Mouse (Mus musculus) MEL (cell line): ENCODE data around the gene Padi1. TPM values are rescaled to one million over a fixed set of nuclear protein-coding genes. Genes with fewer than 3 reads are reported as not detected.
A peak's percentile ranks its signal among the peaks of the same experiment; 100 is the strongest.

Experiments
- DNase-seq: peaks from one replicate; pipeline ENCODE4 v3.0.0; 2011; ENCODE audit warnings: low read depth, low spot score
- H3K27ac ChIP-seq: 2 replicates; pipeline ENCODE4 v1.5.1; 2012; ENCODE audit warnings: low read depth, mild to moderate bottlenecking, control low read depth, low read length, moderate library complexity; ENCODE audit not compliant: control insufficient read depth
- H3K27me3 ChIP-seq, 2 experiments: fragments of 150-350 bp in 1 of 2; sonication (generic) in 1 of 2; 2 replicates each; pipeline ENCODE4 v1.6.1; 2012; ENCODE audit warnings: low read length in 2 of 2, mild to moderate bottlenecking in 2 of 2, improper control_type of control experiment in 1 of 2, moderate library complexity in 1 of 2; ENCODE audit not compliant: insufficient read depth in 2 of 2, control insufficient read depth in 1 of 2
- H3K36me3 ChIP-seq, 2 experiments: 2 replicates each; pipeline ENCODE4 v1.6.1; 2012 to 2014; ENCODE audit warnings: low read length in 2 of 2, improper control_type of control experiment in 1 of 2, inconsistent platforms in 1 of 2, mild to moderate bottlenecking in 1 of 2; ENCODE audit not compliant: insufficient read depth in 2 of 2, control insufficient read depth in 1 of 2
- H3K4me1 ChIP-seq, 2 experiments: fragments of 150-350 bp in 1 of 2; sonication (generic) in 1 of 2; 2 replicates each; pipeline ENCODE4 v1.6.1; 2012; ENCODE audit warnings: low read length in 2 of 2, improper control_type of control experiment in 1 of 2, mild to moderate bottlenecking in 1 of 2; ENCODE audit not compliant: insufficient read depth in 2 of 2, control insufficient read depth in 1 of 2
- H3K4me3 ChIP-seq, 2 experiments: fragments of 150-350 bp in 1 of 2; sonication (generic) in 1 of 2; 2 replicates each; pipeline ENCODE4 v1.5.1; 2012; ENCODE audit warnings: low read depth in 2 of 2, low read length in 2 of 2, mild to moderate bottlenecking in 2 of 2, moderate library complexity in 2 of 2, control low read depth in 1 of 2, improper control_type of control experiment in 1 of 2; ENCODE audit not compliant: control insufficient read depth in 1 of 2, insufficient read depth in 1 of 2
- H3K79me2 ChIP-seq: 2 replicates; pipeline ENCODE4 v1.6.1; 2012; ENCODE audit warnings: mild to moderate bottlenecking, low read length, moderate library complexity; ENCODE audit not compliant: control insufficient read depth, poor library complexity, insufficient read depth
- H3K9ac ChIP-seq: 2 replicates; pipeline ENCODE4 v1.6.1; 2012; ENCODE audit warnings: low read depth, mild to moderate bottlenecking, control low read depth, low read length, moderate library complexity; ENCODE audit not compliant: control insufficient read depth, poor library complexity, severe bottlenecking
- H3K9me3 ChIP-seq: fragments of 150-350 bp; sonication (generic); replicated peaks from 2 replicates; pipeline ENCODE4 v1.6.1; 2012; ENCODE audit warnings: mild to moderate bottlenecking, low read length, improper control_type of control experiment, moderate library complexity; ENCODE audit not compliant: insufficient read depth
- BHLHE40 ChIP-seq: IDR thresholded peaks from 2 replicates; pipeline ENCODE4 v1.6.1; 2012; ENCODE audit warnings: low read depth, mild to moderate bottlenecking, inconsistent platforms, low read length, improper control_type of control experiment, borderline replicate concordance
- CHD2 ChIP-seq: IDR thresholded peaks from 2 replicates; pipeline ENCODE4 v1.6.1; 2011; ENCODE audit warnings: low read length, improper control_type of control experiment
- CTCF ChIP-seq, 3 experiments: IDR thresholded peaks in 2 of 3; conservative IDR thresholded peaks in 1 of 3; 2 replicates each; pipeline ENCODE4 v1.5.1; 2011 to 2012; ENCODE audit warnings: low read length in 3 of 3, low read depth in 2 of 3, mild to moderate bottlenecking in 2 of 3, improper control_type of control experiment in 1 of 3, inconsistent platforms in 1 of 3, mixed read lengths in 1 of 3, moderate library complexity in 1 of 3; ENCODE audit not compliant: control insufficient read depth in 1 of 3, insufficient read depth in 1 of 3, poor library complexity in 1 of 3, severe bottlenecking in 1 of 3
- HCFC1 ChIP-seq: IDR thresholded peaks from 2 replicates; pipeline ENCODE4 v1.6.1; 2012; ENCODE audit warnings: low read depth, mild to moderate bottlenecking, inconsistent platforms, low read length, improper control_type of control experiment, moderate library complexity
- KAT2A ChIP-seq: conservative IDR thresholded peaks from 2 replicates; pipeline ENCODE4 v1.6.1; 2012; ENCODE audit warnings: low read depth, low read length, improper control_type of control experiment, inconsistent platforms
- MAFK ChIP-seq: IDR thresholded peaks from 2 replicates; pipeline ENCODE4 v1.6.1; 2011; ENCODE audit warnings: low read depth, mild to moderate bottlenecking, low read length, improper control_type of control experiment, borderline replicate concordance
- NELFE ChIP-seq: IDR thresholded peaks from 2 replicates; pipeline ENCODE4 v1.6.1; 2011; ENCODE audit warnings: low read depth, low read length, improper control_type of control experiment
- POLR2A ChIP-seq, 2 experiments: IDR thresholded peaks; 2 replicates each; pipeline ENCODE4 v1.6.1; 2011 to 2012; ENCODE audit warnings: low read length in 2 of 2, mild to moderate bottlenecking in 2 of 2, control low read depth in 1 of 2, improper control_type of control experiment in 1 of 2, low read depth in 1 of 2, moderate library complexity in 1 of 2; ENCODE audit not compliant: control insufficient read depth in 1 of 2, insufficient read depth in 1 of 2, poor library complexity in 1 of 2
- POLR2AphosphoS2 ChIP-seq: IDR thresholded peaks from 2 replicates; pipeline ENCODE4 v1.6.1; 2011; ENCODE audit warnings: low read length, improper control_type of control experiment
- POLR2AphosphoS5 ChIP-seq: IDR thresholded peaks from 2 replicates; pipeline ENCODE4 v1.6.1; 2012; ENCODE audit warnings: low read depth, borderline replicate concordance, mild to moderate bottlenecking, inconsistent platforms, low read length, moderate library complexity, mixed read lengths
- SIN3A ChIP-seq: IDR thresholded peaks from 2 replicates; pipeline ENCODE4 v1.6.1; 2012; ENCODE audit warnings: low read length, improper control_type of control experiment, inconsistent platforms
- ZC3H11A ChIP-seq: IDR thresholded peaks from 2 replicates; pipeline ENCODE4 v1.6.1; 2012; ENCODE audit warnings: low read depth, mild to moderate bottlenecking, inconsistent platforms, low read length, improper control_type of control experiment
- ZMIZ1 ChIP-seq: IDR thresholded peaks from 2 replicates; pipeline ENCODE4 v1.6.1; 2012; ENCODE audit warnings: low read depth, mild to moderate bottlenecking, inconsistent platforms, low read length, improper control_type of control experiment, moderate library complexity
- polyA plus RNA-seq, 2 experiments: library from polyadenylated mRNA; stranded (reverse) in 1 of 2; unstranded in 1 of 2; fragments of >175 nt in 1 of 2; fragments of >200 nt in 1 of 2; gene quantifications; 2 replicates each; pipeline versions ENCODE4 v1.2.1 to v1.2.4; 2012; ENCODE audit warnings: low replicate concordance in 2 of 2, low read depth in 1 of 2; ENCODE audit not compliant: insufficient read length in 2 of 2, insufficient read depth in 1 of 2, missing spikeins in 1 of 2
- total RNA-seq: library from RNA; depleted of rRNA; stranded (reverse); fragments of 300-350 nt; gene quantifications from 2 replicates; pipeline ENCODE4 v1.2.3, GENCODE M21; 2012

The Padi1 gene
- total and polyA plus RNA-seq, 3 experiments: 0.31 to 0.40 TPM; not detected in 1

GRCm38 (mm10) chr4:140793795-140794194, 51.8 kb downstream of the Padi1 start:
- no peak for DNase-seq
- peaks cover 0 to 5% of the 10 kb centered on the region in 2 experiments; a peak in 2 of 4 replicates for H3K36me3 ChIP-seq
- H3K9me3 ChIP-seq: no peaks in the 10 kb centered on the region
- H3K4me3 ChIP-seq: no peak overlapping the region
- no peak overlapping the region for H3K27ac ChIP-seq
- no peaks in the 10 kb centered on the region for H3K4me1 ChIP-seq
- no peaks in the 10 kb centered on the region for H3K79me2 ChIP-seq
- no peak overlapping the region for H3K9ac ChIP-seq
- no peak for TF ChIP-seq BHLHE40
- no peak for TF ChIP-seq POLR2AphosphoS5
- peak in 2 of 3 experiments; percentile 25 to 50; a peak in 3 of 6 replicates for TF ChIP-seq CTCF (IDR thresholded peaks at IDR 0.05 in 2 of 3, conservative IDR thresholded peaks at IDR 0.05 in 1 of 3; ENCODE audit: control insufficient read depth in 1 of 3, insufficient read depth in 1 of 3, low read depth in 2 of 3, low read length in 3 of 3, poor library complexity in 1 of 3, severe bottlenecking in 1 of 3)
- TF ChIP-seq ZC3H11A: no peak
- no peak for TF ChIP-seq MAFK
- no peak for TF ChIP-seq POLR2A (IDR thresholded peaks at IDR 0.05; ENCODE audit: control insufficient read depth in 1 of 2, insufficient read depth in 1 of 2, low read depth in 1 of 2, low read length in 2 of 2, poor library complexity in 1 of 2)
- no peaks in the 10 kb centered on the region for H3K27me3 ChIP-seq

GRCm38 (mm10) chr4:140792584-140792983, 53.0 kb downstream of the Padi1 start:
- no peaks in the 10 kb centered on the region for H3K79me2 ChIP-seq
- H3K4me3 ChIP-seq: no peak overlapping the region
- H3K4me1 ChIP-seq: no peaks in the 10 kb centered on the region
- H3K9ac ChIP-seq: no peak overlapping the region
- TF ChIP-seq SIN3A (no peak), CHD2 (no peak), ZMIZ1 (no peak), HCFC1 (no peak), ZC3H11A (no peak), KAT2A (no peak)
- TF ChIP-seq, all 39 proteins: peak for 0
- Histone ChIP-seq H3K9me3 (no peaks in the 10 kb centered on the region), H3K27ac (no peak overlapping the region), H3K36me3 (peaks cover 0 to 6% of the 10 kb centered on the region in 2 experiments; a peak in 2 of 4 replicates), H3K27me3 (no peaks in the 10 kb centered on the region)
- no peak for DNase-seq

- no peak for DNase-seq
- no peak for TF ChIP-seq POLR2AphosphoS2
- TF ChIP-seq BHLHE40: no peak
- TF ChIP-seq POLR2A (IDR thresholded peaks at IDR 0.05; ENCODE audit: control insufficient read depth in 1 of 2, insufficient read depth in 1 of 2, low read depth in 1 of 2, low read length in 2 of 2, poor library complexity in 1 of 2): no peak
- TF ChIP-seq CHD2: no peak
- no peak for TF ChIP-seq NELFE
Measured at GRCm38 (mm10) chr4:140791071-140791470, 54.5 kb downstream of the Padi1 start.

More at GRCm38 (mm10) chr4:140791071-140791470, 54.5 kb downstream of the Padi1 start:
- no peak overlapping the region for H3K9ac ChIP-seq
- H3K27me3 ChIP-seq: no peaks in the 10 kb centered on the region
- no peaks in the 10 kb centered on the region for H3K9me3 ChIP-seq
- H3K27ac ChIP-seq: no peak overlapping the region
- H3K4me1 ChIP-seq: no peaks in the 10 kb centered on the region
- H3K36me3 ChIP-seq: peaks cover 0 to 14% of the 10 kb centered on the region in 2 experiments; a peak in 2 of 4 replicates
- no peak overlapping the region for H3K4me3 ChIP-seq
- H3K79me2 ChIP-seq: no peaks in the 10 kb centered on the region
